Mouse (Mus musculus): ENCODE measurements around the gene Rnf220.

Rnf220 gene

GRCm38 (mm10) chr4:117496482-117497165, at the start of gene Rnf220:
Gene Rnf220 (minus strand): TSS chr4:117497052.
- DNase-seq (ENCODE audit: low spot score): peak; percentile 70

- no peak for DNase-seq (ENCODE audit: low spot score)
These were observed 49.8 kb upstream of the Rnf220 start for GRCm38 (mm10) chr4:117546616-117547015.

- DNase-seq (ENCODE audit: low spot score): no peak
These were observed 48.6 kb upstream of the Rnf220 start for GRCm38 (mm10) chr4:117545448-117545847.

GRCm38 (mm10) chr4:117540571-117540970, 43.7 kb upstream of the Rnf220 start:
- DNase-seq (ENCODE audit: low spot score): no peak

GRCm38 (mm10) chr4:117539329-117539980, 42.6 kb upstream of the Rnf220 start:
- no peak for DNase-seq (ENCODE audit: low spot score)

GRCm38 (mm10) chr4:117537002-117537401, 40.1 kb upstream of the Rnf220 start:
- DNase-seq (ENCODE audit: low spot score): no peak

GRCm38 (mm10) chr4:117535496-117536200, 38.8 kb upstream of the Rnf220 start:
- no peak for DNase-seq (ENCODE audit: low spot score)

GRCm38 (mm10) chr4:117529843-117530242, 33.0 kb upstream of the Rnf220 start:
- no peak for DNase-seq (ENCODE audit: low spot score)

- DNase-seq (ENCODE audit: low spot score): no peak
These were observed 31.1 kb upstream of the Rnf220 start for GRCm38 (mm10) chr4:117527952-117528351.

GRCm38 (mm10) chr4:117527116-117527899, 30.5 kb upstream of the Rnf220 start:
- no peak for DNase-seq (ENCODE audit: low spot score)

GRCm38 (mm10) chr4:117525990-117526389, 29.1 kb upstream of the Rnf220 start:
- DNase-seq (ENCODE audit: low spot score): no peak

- DNase-seq (ENCODE audit: low spot score): no peak
These were observed 24.5 kb upstream of the Rnf220 start for GRCm38 (mm10) chr4:117521350-117521749.

- DNase-seq (ENCODE audit: low spot score): no peak
These were observed 21.4 kb upstream of the Rnf220 start for GRCm38 (mm10) chr4:117518246-117518645.

GRCm38 (mm10) chr4:117499043-117499442, 2.2 kb upstream of the Rnf220 start:
- DNase-seq (ENCODE audit: low spot score): no peak

GRCm38 (mm10) chr4:117495869-117496401, 917 bp downstream of the Rnf220 start:
- DNase-seq (ENCODE audit: low spot score): no peak

GRCm38 (mm10) chr4:117494911-117495501, 1.8 kb downstream of the Rnf220 start:
- DNase-seq (ENCODE audit: low spot score): no peak

- no peak for DNase-seq (ENCODE audit: low spot score)
These were observed 2.7 kb downstream of the Rnf220 start for GRCm38 (mm10) chr4:117493905-117494851.

- DNase-seq (ENCODE audit: low spot score): no peak
These were observed 3.7 kb downstream of the Rnf220 start for GRCm38 (mm10) chr4:117493161-117493568.

- DNase-seq (ENCODE audit: low spot score): no peak
These were observed 5.0 kb downstream of the Rnf220 start for GRCm38 (mm10) chr4:117491840-117492239.

- DNase-seq (ENCODE audit: low spot score): no peak
These were observed 6.9 kb downstream of the Rnf220 start for GRCm38 (mm10) chr4:117489975-117490374.

Data from left cerebral cortex, adult 11 months (tissue).